In the genomic region with DNA sequence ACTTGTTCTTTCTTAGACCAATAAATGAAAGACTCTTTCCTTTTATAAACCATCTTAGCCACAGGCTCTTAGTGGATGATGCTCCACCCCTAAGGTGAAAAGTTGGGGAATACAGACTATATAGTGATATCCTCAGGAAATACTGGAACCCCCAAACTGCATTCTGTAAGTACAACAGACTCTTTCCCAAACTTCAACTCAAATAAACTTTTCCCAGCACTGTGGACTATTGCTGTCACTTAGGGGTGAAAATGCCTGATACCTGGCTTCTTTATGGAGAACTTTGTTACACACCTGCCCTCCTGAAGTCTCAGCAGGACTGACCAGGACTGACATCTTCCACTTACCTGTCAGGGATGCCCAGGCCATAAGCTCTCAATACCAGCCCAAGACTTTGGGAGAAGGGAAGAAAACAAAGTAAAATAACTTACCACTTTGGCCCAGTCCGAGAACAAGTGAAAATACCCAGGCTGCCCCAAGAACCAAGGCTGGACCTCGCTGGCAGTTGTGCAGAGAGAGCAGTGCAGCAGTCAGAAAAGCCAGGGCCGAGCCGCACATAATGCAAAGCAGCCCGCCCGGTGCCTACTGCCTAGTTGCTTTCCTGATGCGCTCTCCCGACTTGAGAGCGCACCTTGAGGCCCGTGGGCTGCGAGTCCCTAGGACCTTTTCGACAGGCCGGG, we compare ENCODE assay signal across 8 mouse cellular contexts. TPM values are rescaled to one million over a fixed set of nuclear protein-coding genes. Genes with fewer than 3 reads are reported as not detected.
DNase-seq lines count a peak whose midpoint lies in the region; ATAC-seq lines count a peak whose summit lies in the region.

No protein-coding gene starts in this region.

- 3% methylated on average over 13 of the region's 13 CpGs for WGBS in intestine, embryonic 16.5 days
- 0% methylated on average over 13 of the region's 13 CpGs for WGBS in midbrain, embryonic 16.5 days

- H3K27me3 ChIP-seq in intestine, embryonic 16.5 days (replicated peaks; ENCODE audit: control insufficient read depth, insufficient read depth, low read length): no peaks in the 10 kb centered on the region
- H3K27me3 ChIP-seq in midbrain, embryonic 16.5 days (ENCODE audit: control insufficient read depth, insufficient read depth, low read depth, low read length): no peaks in the 10 kb centered on the region

- H3K4me1 ChIP-seq in intestine, embryonic 16.5 days (ENCODE audit: control insufficient read depth, insufficient read depth, low read length): no peaks in the 10 kb centered on the region
- H3K4me1 ChIP-seq in midbrain, embryonic 16.5 days (ENCODE audit: control insufficient read depth, insufficient read depth, low read length): peaks cover 25% of the 10 kb centered on the region

- peak overlapping the region; percentile 62 for H3K9ac ChIP-seq in intestine, embryonic 16.5 days (ENCODE audit: low read depth, low read length)
- peak overlapping the region; percentile 77 for H3K9ac ChIP-seq in midbrain, embryonic 16.5 days (ENCODE audit: low read depth, low read length)

- no peaks in the 10 kb centered on the region for H3K36me3 ChIP-seq in intestine, embryonic 16.5 days (ENCODE audit: control insufficient read depth, insufficient read depth, low read length)
- no peaks in the 10 kb centered on the region for H3K36me3 ChIP-seq in midbrain, embryonic 16.5 days (ENCODE audit: control insufficient read depth, insufficient read depth, low read length)

- no peaks in the 10 kb centered on the region for H3K9me3 ChIP-seq in intestine, embryonic 16.5 days (ENCODE audit: control insufficient read depth, low read length)
- no peaks in the 10 kb centered on the region for H3K9me3 ChIP-seq in midbrain, embryonic 16.5 days (replicated peaks; ENCODE audit: control insufficient read depth, low read length, poor library complexity, severe bottlenecking)

- peak overlapping the region; percentile 81 for H3K27ac ChIP-seq in intestine, embryonic 16.5 days (ENCODE audit: low read length)
- H3K27ac ChIP-seq in midbrain, embryonic 16.5 days (ENCODE audit: low read length): peak overlapping the region; percentile 95

- DNase-seq in heart, adult 11 months: peak; percentile 83
- no peak for DNase-seq in heart, adult 9 months (ENCODE audit: low spot score in 2 of 2)
- peak; percentile 3 for DNase-seq in urinary bladder, postnatal 14 days (ENCODE audit: low spot score)
- no peak for DNase-seq in urinary bladder, postnatal 4 days (ENCODE audit: low spot score in 2 of 2)
- no peak for DNase-seq in retina, postnatal 1 day

- ATAC-seq in intestine, embryonic 16.5 days: peak; percentile 44
- peak; percentile 61 for ATAC-seq in midbrain, embryonic 16.5 days
- ATAC-seq in megakaryocyte-erythroid progenitor cell, adult 5-6 weeks (replicated peaks; ENCODE audit: low FRiP score, low TSS enrichment, poor library complexity, severe bottlenecking): no peak

- peak overlapping the region; percentile 60 for H3K4me3 ChIP-seq in intestine, embryonic 16.5 days (ENCODE audit: low read length)
- peak overlapping the region; percentile 58 for H3K4me3 ChIP-seq in midbrain, embryonic 16.5 days (ENCODE audit: low read depth, low read length)

- H3K4me2 ChIP-seq in intestine, embryonic 16.5 days (ENCODE audit: low read depth, low read length): peak overlapping the region; percentile 85
- peak overlapping the region; percentile 57 for H3K4me2 ChIP-seq in midbrain, embryonic 16.5 days (ENCODE audit: low read length)

RNA-seq across cellular contexts. Expression of gene Itgb8, which starts 1.2 kb away (rescaled TPM):
- polyA plus RNA-seq in intestine, embryonic 16.5 days (2015; fragmentation: Nextera tagmentation; extraction: Ambion mirVana): 1.5 and 1.7 TPM in 2 replicates
- 10.3 and 10.9 TPM in 2 replicates for polyA plus RNA-seq in midbrain, embryonic 16.5 days (2015; fragmentation: Nextera tagmentation; extraction: Ambion mirVana)
- 1.1 TPM in 1 of 2 replicates, not detected in the other for total RNA-seq in megakaryocyte-erythroid progenitor cell, adult 5-6 weeks (2014; fragmentation: Nextera tagmentation)
- 0.09 TPM in 1 of 2 replicates, not detected in the other for total RNA-seq in megakaryocyte-erythroid progenitor cell, adult 5-6 weeks (2017)

Comparison
In these comparisons a context has a peak if more than half of its experiments do, and no peak if none do; other contexts are left out.
1. DNase-seq: peak in heart, adult 11 months (single experiment) and urinary bladder, postnatal 14 days (single experiment); none in heart, adult 9 months (0 of 2), urinary bladder, postnatal 4 days (0 of 2) and retina, postnatal 1 day (single experiment).